8 mouse cellular contexts compared by ENCODE assay signal in genomic region chr11:62604886-62605618, GRCm38 (mm10). TPM values are rescaled to one million over a fixed set of nuclear protein-coding genes. Genes with fewer than 3 reads are reported as not detected.
DNase-seq lines count a peak whose midpoint lies in the region; ATAC-seq and TF ChIP-seq lines count a peak whose summit lies in the region.

No protein-coding gene starts in this region.

- no peak for ATAC-seq in heart, embryonic 16.5 days (replicated peaks; ENCODE audit: extremely low read depth, insufficient read depth, low FRiP score)
- no peak for ATAC-seq in hindbrain, embryonic 14.5 days (ENCODE audit: low FRiP score)
- ATAC-seq in midbrain, embryonic 13.5 days: no peak
- ATAC-seq in CD4-positive, CD25-positive, alpha-beta regulatory T cell, adult 4 months: no peak

- 29% methylated on average over 3 of the region's 3 CpGs for WGBS in heart, embryonic 16.5 days
- 21% methylated on average over 3 of the region's 3 CpGs for WGBS in hindbrain, embryonic 14.5 days
- WGBS in midbrain, embryonic 13.5 days: 19% methylated on average over 3 of the region's 3 CpGs

- peaks cover 17% of the 10 kb centered on the region for H3K4me1 ChIP-seq in heart, embryonic 16.5 days (ENCODE audit: control insufficient read depth, insufficient read depth, low read length)
- H3K4me1 ChIP-seq in MEL (ENCODE audit: control insufficient read depth in 1 of 2, insufficient read depth in 2 of 2, low read length in 2 of 2): peaks cover 0 to 13% of the 10 kb centered on the region in 2 experiments; a peak in 2 of 4 replicates
- peaks cover 27% of the 10 kb centered on the region for H3K4me1 ChIP-seq in hindbrain, embryonic 14.5 days (replicated peaks; ENCODE audit: control insufficient read depth, insufficient read depth, low read length)
- peaks cover 53% of the 10 kb centered on the region for H3K4me1 ChIP-seq in midbrain, embryonic 13.5 days (replicated peaks)

- no peak for TF ChIP-seq RAD21 in MEL (IDR thresholded peaks at IDR 0.05; ENCODE audit: low read depth, low read length)

- H3K9me3 ChIP-seq in heart, embryonic 16.5 days (replicated peaks; ENCODE audit: control insufficient read depth, low read length): no peaks in the 10 kb centered on the region
- H3K9me3 ChIP-seq in MEL (replicated peaks; ENCODE audit: insufficient read depth, low read length): no peaks in the 10 kb centered on the region
- no peaks in the 10 kb centered on the region for H3K9me3 ChIP-seq in hindbrain, embryonic 14.5 days (ENCODE audit: control insufficient read depth, low read length)
- no peaks in the 10 kb centered on the region for H3K9me3 ChIP-seq in midbrain, embryonic 13.5 days

- no peak for DNase-seq in heart, adult 11 months
- DNase-seq in MEL (ENCODE audit: low read depth, low spot score): peak; percentile 78
- no peak for DNase-seq in hindbrain, embryonic 14.5 days (ENCODE audit: low spot score)
- DNase-seq in thymus, postnatal 36 days: no peak
- DNase-seq in urinary bladder, postnatal 25 days (ENCODE audit: low spot score): no peak

- peak overlapping the region; percentile 79 for H3K4me2 ChIP-seq in heart, embryonic 16.5 days (ENCODE audit: low read depth, low read length)
- peak overlapping the region; percentile 89 for H3K4me2 ChIP-seq in hindbrain, embryonic 14.5 days (replicated peaks)
- H3K4me2 ChIP-seq in midbrain, embryonic 13.5 days (replicated peaks): peak overlapping the region; percentile 62

- H3K79me2 ChIP-seq in MEL (ENCODE audit: control insufficient read depth, insufficient read depth, low read length, poor library complexity): peaks cover 25% of the 10 kb centered on the region

- peak in 1 of 2 experiments; percentile 42; a peak in 1 of 4 replicates for TF ChIP-seq POLR2A in MEL (IDR thresholded peaks at IDR 0.05; ENCODE audit: control insufficient read depth in 1 of 2, insufficient read depth in 1 of 2, low read depth in 1 of 2, low read length in 2 of 2, poor library complexity in 1 of 2)

- no peaks in the 10 kb centered on the region for H3K27me3 ChIP-seq in heart, embryonic 16.5 days (ENCODE audit: control insufficient read depth, insufficient read depth, low read length)
- no peaks in the 10 kb centered on the region for H3K27me3 ChIP-seq in MEL (ENCODE audit: control insufficient read depth in 1 of 2, insufficient read depth in 2 of 2, low read length in 2 of 2)
- no peaks in the 10 kb centered on the region for H3K27me3 ChIP-seq in hindbrain, embryonic 14.5 days (ENCODE audit: control insufficient read depth, insufficient read depth, low read length)
- H3K27me3 ChIP-seq in midbrain, embryonic 13.5 days: no peaks in the 10 kb centered on the region

- TF ChIP-seq EP300 in MEL (IDR thresholded peaks at IDR 0.05; ENCODE audit: low read depth in 1 of 2, low read length in 2 of 2): no peak

- peaks cover 35% of the 10 kb centered on the region for H3K36me3 ChIP-seq in heart, embryonic 16.5 days (ENCODE audit: control insufficient read depth, insufficient read depth)
- H3K36me3 ChIP-seq in MEL (ENCODE audit: control insufficient read depth in 1 of 2, insufficient read depth in 2 of 2, low read length in 2 of 2): peaks cover 12 to 26% of the 10 kb centered on the region in 2 experiments
- H3K36me3 ChIP-seq in hindbrain, embryonic 14.5 days (replicated peaks; ENCODE audit: control insufficient read depth, insufficient read depth): peaks cover 59% of the 10 kb centered on the region
- peaks cover 59% of the 10 kb centered on the region for H3K36me3 ChIP-seq in midbrain, embryonic 13.5 days

- peak overlapping the region; percentile 9; the same call in 1 of the 2 replicates for H3K27ac ChIP-seq in heart, embryonic 16.5 days (ENCODE audit: low read length)
- peak overlapping the region; percentile 99 for H3K27ac ChIP-seq in MEL (ENCODE audit: control insufficient read depth, low read depth, low read length)
- H3K27ac ChIP-seq in hindbrain, embryonic 14.5 days: no peak overlapping the region
- peak overlapping the region; percentile 5; the same call in 1 of the 2 replicates for H3K27ac ChIP-seq in midbrain, embryonic 13.5 days

- H3K9ac ChIP-seq in heart, embryonic 16.5 days (ENCODE audit: low read length): peak overlapping the region; percentile 36
- H3K9ac ChIP-seq in MEL (ENCODE audit: control insufficient read depth, low read depth, low read length, poor library complexity, severe bottlenecking): peak overlapping the region; percentile 97
- peak overlapping the region; percentile 84 for H3K9ac ChIP-seq in hindbrain, embryonic 14.5 days
- H3K9ac ChIP-seq in midbrain, embryonic 13.5 days (replicated peaks): peak overlapping the region; percentile 93

- H3K4me3 ChIP-seq in heart, embryonic 16.5 days (ENCODE audit: low read length): no peak overlapping the region
- H3K4me3 ChIP-seq in MEL (ENCODE audit: control insufficient read depth in 1 of 2, insufficient read depth in 1 of 2, low read depth in 2 of 2, low read length in 2 of 2): peak overlapping the region; percentile 55 to 97
- peak overlapping the region; percentile 64 for H3K4me3 ChIP-seq in hindbrain, embryonic 14.5 days (replicated peaks; ENCODE audit: low read length)
- peak overlapping the region; percentile 69 for H3K4me3 ChIP-seq in midbrain, embryonic 13.5 days (replicated peaks)

- no peak for TF ChIP-seq CTCF in MEL (IDR thresholded peaks at IDR 0.05 in 2 of 3, conservative IDR thresholded peaks at IDR 0.05 in 1 of 3; ENCODE audit: control insufficient read depth in 1 of 3, insufficient read depth in 1 of 3, low read depth in 2 of 3, low read length in 3 of 3, poor library complexity in 1 of 3, severe bottlenecking in 1 of 3)

TF ChIP-seq in MEL, 35 proteins besides CTCF, POLR2A, EP300 and RAD21:
- 0 out of 2 replicates have a peak, but pooled peaks have one; percentile 17 for TF ChIP-seq POLR2AphosphoS5 (IDR thresholded peaks at IDR 0.05; ENCODE audit: borderline replicate concordance, low read depth, low read length)
- no peak for TF ChIP-seq CHD1 (IDR thresholded peaks at IDR 0.05; ENCODE audit: low read depth, low read length)
- TF ChIP-seq ZMIZ1 (IDR thresholded peaks at IDR 0.05; ENCODE audit: low read depth, low read length): no peak
- TF ChIP-seq USF1 (IDR thresholded peaks at IDR 0.05; ENCODE audit: low read depth, low read length): no peak
- no peak for TF ChIP-seq ZNF384 (IDR thresholded peaks at IDR 0.05; ENCODE audit: low read depth, low read length)
- no peak for TF ChIP-seq E2F4 (IDR thresholded peaks at IDR 0.05; ENCODE audit: borderline replicate concordance, low read depth, low read length)
- no peak for TF ChIP-seq NRF1 (IDR thresholded peaks at IDR 0.05; ENCODE audit: insufficient read depth, low read depth, low read length, poor library complexity, severe bottlenecking)
- no peak for TF ChIP-seq GATA1 (IDR thresholded peaks at IDR 0.05; ENCODE audit: low read depth, low read length)
- TF ChIP-seq POLR2AphosphoS2 (IDR thresholded peaks at IDR 0.05; ENCODE audit: low read length): no peak

RNA-seq across cellular contexts. Expression of gene Trpv2, which starts 30.8 kb away (rescaled TPM):
- polyA plus RNA-seq in heart, embryonic 16.5 days (2015; fragmentation: Nextera tagmentation; extraction: Ambion mirVana): 6.1 and 6.8 TPM in 2 replicates
- 30.4 and 32.0 TPM in 2 replicates for total RNA-seq in MEL (2012; rRNA removed)
- polyA plus RNA-seq in MEL (2012; ENCODE audit: insufficient read depth in 1 of 2, insufficient read length in 2 of 2, low read depth in 1 of 2, low replicate concordance in 2 of 2, missing spikeins in 1 of 2): 10 to 100 TPM in 1 of 2 experiments, not detected in 1; 30.0 TPM
- polyA plus RNA-seq in hindbrain, embryonic 14.5 days (2014; fragmentation: Nextera tagmentation; extraction: Ambion mirVana): 22.6 and 28.2 TPM in 2 replicates
- 20.7 TPM in 2 replicates for polyA plus RNA-seq in midbrain, embryonic 13.5 days (2015; fragmentation: Nextera tagmentation; extraction: Ambion mirVana)
- polyA plus RNA-seq in CD4-positive, CD25-positive, alpha-beta regulatory T cell, adult 4 months (2017; shearing (Covaris generic)): 10 to 100 TPM; 65.8 to 93.5 TPM

RNA-seq across cellular contexts. Expression of gene Lrrc75a, which starts 43.3 kb away (rescaled TPM):
- 11.4 and 15.2 TPM in 2 replicates for polyA plus RNA-seq in heart, embryonic 16.5 days (2015; fragmentation: Nextera tagmentation; extraction: Ambion mirVana)
- 6.0 and 7.0 TPM in 2 replicates for total RNA-seq in MEL (2012; rRNA removed)
- 1 to 10 TPM in 1 of 2 experiments, not detected in 1; 8.9 TPM for polyA plus RNA-seq in MEL (2012; ENCODE audit: insufficient read depth in 1 of 2, insufficient read length in 2 of 2, low read depth in 1 of 2, low replicate concordance in 2 of 2, missing spikeins in 1 of 2)
- polyA plus RNA-seq in hindbrain, embryonic 14.5 days (2014; fragmentation: Nextera tagmentation; extraction: Ambion mirVana): 10.5 and 12.6 TPM in 2 replicates
- 8.2 and 11.4 TPM in 2 replicates for polyA plus RNA-seq in midbrain, embryonic 13.5 days (2015; fragmentation: Nextera tagmentation; extraction: Ambion mirVana)
- polyA plus RNA-seq in CD4-positive, CD25-positive, alpha-beta regulatory T cell, adult 4 months (2017; shearing (Covaris generic)): 1 to 10 TPM; 1.9 to 4.6 TPM

RNA-seq across cellular contexts. Expression of gene Mmgt2, which starts 43.4 kb away (rescaled TPM):
- 48.8 and 49.0 TPM in 2 replicates for polyA plus RNA-seq in heart, embryonic 16.5 days (2015; fragmentation: Nextera tagmentation; extraction: Ambion mirVana)
- total RNA-seq in MEL (2012; rRNA removed): 21.8 and 24.1 TPM in 2 replicates
- polyA plus RNA-seq in MEL (2012; ENCODE audit: insufficient read depth in 1 of 2, insufficient read length in 2 of 2, low read depth in 1 of 2, low replicate concordance in 2 of 2, missing spikeins in 1 of 2): 10 to 100 TPM in 1 of 2 experiments, not detected in 1; 51.9 TPM
- polyA plus RNA-seq in hindbrain, embryonic 14.5 days (2014; fragmentation: Nextera tagmentation; extraction: Ambion mirVana): 21.0 and 33.4 TPM in 2 replicates
- polyA plus RNA-seq in midbrain, embryonic 13.5 days (2015; fragmentation: Nextera tagmentation; extraction: Ambion mirVana): 23.0 and 25.2 TPM in 2 replicates
- polyA plus RNA-seq in CD4-positive, CD25-positive, alpha-beta regulatory T cell, adult 4 months (2017; shearing (Covaris generic)): 10 to 100 TPM; 42.9 to 59.1 TPM

RNA-seq across cellular contexts. Expression of gene Ubb, which starts 54.1 kb away (rescaled TPM):
- 2,482 and 2,483 TPM in 2 replicates for polyA plus RNA-seq in heart, embryonic 16.5 days (2015; fragmentation: Nextera tagmentation; extraction: Ambion mirVana)
- 1,877 and 1,965 TPM in 2 replicates for total RNA-seq in MEL (2012; rRNA removed)
- polyA plus RNA-seq in MEL (2012; ENCODE audit: insufficient read depth in 1 of 2, insufficient read length in 2 of 2, low read depth in 1 of 2, low replicate concordance in 2 of 2, missing spikeins in 1 of 2): 1,000 to 10,000 TPM in 1 of 2 experiments, not detected in 1; 1,800 TPM
- 4,396 and 4,426 TPM in 2 replicates for polyA plus RNA-seq in hindbrain, embryonic 14.5 days (2014; fragmentation: Nextera tagmentation; extraction: Ambion mirVana)
- 4,691 and 4,901 TPM in 2 replicates for polyA plus RNA-seq in midbrain, embryonic 13.5 days (2015; fragmentation: Nextera tagmentation; extraction: Ambion mirVana)
- polyA plus RNA-seq in CD4-positive, CD25-positive, alpha-beta regulatory T cell, adult 4 months (2017; shearing (Covaris generic)): 1,000 to 10,000 TPM; 5,826 to 7,831 TPM

Comparison
In these comparisons a context has a peak if more than half of its experiments do, and no peak if none do; other contexts are left out.
1. H3K9ac ChIP-seq: peak in every context shown above with its lines; median percentile 97 in MEL; 93 in midbrain, embryonic 13.5 days; 84 in hindbrain, embryonic 14.5 days; 36 in heart, embryonic 16.5 days.